Mouse (Mus musculus): Measurements from ENCODE around the gene Nhej1. TPM values are rescaled to one million over a fixed set of nuclear protein-coding genes. Genes with fewer than 3 reads are reported as not detected.

Nhej1 gene
- total RNA-seq, 1 experiment from 2014 or later = 8.5 TPM

DNA sequence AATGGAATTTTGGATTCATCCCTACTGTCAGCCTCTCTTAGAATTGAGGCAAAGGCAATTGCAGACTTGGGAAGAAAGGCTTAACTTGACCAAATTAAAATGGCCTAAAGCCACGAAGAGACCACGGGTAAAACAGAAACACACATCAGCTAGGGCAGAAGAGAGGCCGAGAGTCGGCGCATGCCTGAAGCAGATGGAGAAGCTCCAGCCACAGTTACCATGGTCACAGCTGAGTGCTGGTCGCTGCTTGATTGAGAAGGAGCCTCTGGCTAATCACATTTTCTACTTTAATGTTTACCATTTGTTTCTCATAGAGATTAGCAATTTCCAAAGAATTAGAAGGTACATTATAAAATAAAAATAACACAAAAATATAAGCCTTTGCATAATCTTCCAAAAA is 123.8 kb downstream of the Nhej1 start:
- no peak for ATAC-seq (ENCODE audit: extremely low read depth, insufficient number of reproducible peaks, low FRiP score, poor library complexity, severe bottlenecking)

DNA sequence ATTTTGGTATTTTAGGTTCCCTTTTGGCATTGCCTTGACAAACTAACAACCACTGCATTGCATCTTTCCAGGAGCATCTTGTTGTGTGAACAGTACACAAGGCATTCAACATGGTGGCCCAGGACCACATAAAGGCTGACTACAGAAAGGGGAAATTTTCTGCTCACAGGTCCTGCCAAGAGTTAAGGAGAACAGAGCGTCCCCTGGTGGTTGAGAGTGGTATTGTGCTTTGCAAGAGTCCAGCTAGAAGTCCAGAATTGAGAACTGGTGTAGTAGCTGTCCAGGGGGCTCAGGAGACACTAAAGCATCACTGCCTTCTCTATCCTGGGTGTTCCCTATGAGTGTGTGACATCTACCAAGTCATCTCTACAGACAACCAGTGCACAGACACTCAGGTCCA is 124.5 kb downstream of the Nhej1 start:
- no peak for ATAC-seq (ENCODE audit: extremely low read depth, insufficient number of reproducible peaks, low FRiP score, poor library complexity, severe bottlenecking)

DNA sequence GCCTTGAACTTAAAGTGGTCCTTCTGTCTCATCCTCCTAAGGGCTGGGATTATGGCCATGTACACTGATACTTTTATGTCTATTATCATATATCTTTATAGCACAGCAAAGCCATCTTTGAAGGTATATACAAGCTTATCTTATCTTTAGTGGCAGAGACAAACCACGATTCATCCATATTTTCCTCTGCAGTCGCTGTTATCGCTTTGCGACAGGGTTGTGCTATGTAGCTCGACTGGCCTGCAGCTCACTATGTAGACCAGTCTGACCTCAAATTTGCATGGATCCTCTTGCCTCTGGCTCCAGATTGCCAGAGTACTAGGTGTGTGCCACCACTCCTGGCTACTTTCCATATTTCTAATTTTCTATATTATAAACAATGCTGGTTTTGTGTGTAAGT is 125.8 kb downstream of the Nhej1 start:
- ATAC-seq (ENCODE audit: extremely low read depth, insufficient number of reproducible peaks, low FRiP score, poor library complexity, severe bottlenecking) = no peak

- ATAC-seq (ENCODE audit: extremely low read depth, insufficient number of reproducible peaks, low FRiP score, poor library complexity, severe bottlenecking) = no peak
These were observed 127.8 kb downstream of the Nhej1 start for GRCm38 (mm10) chr1:74997231-74997630.

GRCm38 (mm10) chr1:74977001-74977400 is 148.0 kb downstream of the Nhej1 start:
- no peak for ATAC-seq (ENCODE audit: extremely low read depth, insufficient number of reproducible peaks, low FRiP score, poor library complexity, severe bottlenecking)

DNA sequence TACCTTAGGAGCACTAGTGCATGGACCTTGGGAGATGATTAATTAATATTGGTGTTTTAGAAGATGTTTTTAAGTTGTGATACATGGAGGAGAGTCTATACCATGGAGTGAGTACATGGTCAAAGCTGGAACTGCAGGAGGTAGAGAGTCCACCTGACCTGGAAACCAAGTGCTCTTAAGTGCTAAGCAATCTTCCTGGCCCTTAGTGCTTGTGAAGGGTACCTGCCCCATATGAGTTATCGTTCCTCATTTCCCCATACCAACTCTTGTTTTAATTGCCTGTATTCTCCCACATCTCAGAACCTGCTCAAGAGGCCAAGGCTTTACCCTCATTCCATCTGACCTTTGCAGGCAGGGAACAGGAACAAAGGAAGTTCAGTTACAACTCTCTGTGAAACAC is 149.1 kb downstream of the Nhej1 start:
- ATAC-seq (ENCODE audit: extremely low read depth, insufficient number of reproducible peaks, low FRiP score, poor library complexity, severe bottlenecking) = no peak

- no peak for ATAC-seq (ENCODE audit: extremely low read depth, insufficient number of reproducible peaks, low FRiP score, poor library complexity, severe bottlenecking)
These were observed 151.4 kb downstream of the Nhej1 start for GRCm38 (mm10) chr1:74973590-74973989.

- no peak for ATAC-seq (ENCODE audit: extremely low read depth, insufficient number of reproducible peaks, low FRiP score, poor library complexity, severe bottlenecking)
These were observed 153.5 kb downstream of the Nhej1 start for GRCm38 (mm10) chr1:74971353-74972050.

DNA sequence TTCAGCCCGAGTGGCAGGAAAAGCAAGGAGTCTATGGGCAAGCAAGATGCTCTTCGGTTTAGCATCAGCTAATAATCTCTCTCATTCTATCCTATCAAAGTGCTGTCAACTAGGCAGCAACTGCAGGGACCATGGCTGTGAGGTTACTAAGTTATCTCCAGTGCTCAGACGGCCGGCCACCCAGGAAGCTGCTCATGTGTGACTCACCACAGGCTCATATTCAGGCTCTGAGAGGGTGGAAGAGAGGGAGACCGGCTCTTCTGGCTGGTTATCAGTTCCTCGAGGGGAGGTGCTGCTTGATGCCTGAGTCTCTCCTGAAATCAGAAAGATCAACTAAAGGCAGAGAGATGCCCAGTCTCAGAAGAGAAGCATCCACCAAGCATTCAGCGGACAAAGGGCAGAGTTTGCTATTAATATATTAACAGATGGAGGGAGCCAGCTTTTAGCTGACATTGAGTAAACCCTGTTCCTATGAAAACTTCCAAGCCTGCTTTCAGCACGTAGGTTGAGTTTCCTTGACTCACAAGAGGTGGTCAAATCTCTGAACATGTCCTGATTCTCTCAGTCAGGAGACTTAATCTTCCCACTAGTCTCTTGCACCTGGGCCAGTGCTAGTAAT is 156.9 kb downstream of the Nhej1 start:
- no peak for ATAC-seq (ENCODE audit: extremely low read depth, insufficient number of reproducible peaks, low FRiP score, poor library complexity, severe bottlenecking)

DNA sequence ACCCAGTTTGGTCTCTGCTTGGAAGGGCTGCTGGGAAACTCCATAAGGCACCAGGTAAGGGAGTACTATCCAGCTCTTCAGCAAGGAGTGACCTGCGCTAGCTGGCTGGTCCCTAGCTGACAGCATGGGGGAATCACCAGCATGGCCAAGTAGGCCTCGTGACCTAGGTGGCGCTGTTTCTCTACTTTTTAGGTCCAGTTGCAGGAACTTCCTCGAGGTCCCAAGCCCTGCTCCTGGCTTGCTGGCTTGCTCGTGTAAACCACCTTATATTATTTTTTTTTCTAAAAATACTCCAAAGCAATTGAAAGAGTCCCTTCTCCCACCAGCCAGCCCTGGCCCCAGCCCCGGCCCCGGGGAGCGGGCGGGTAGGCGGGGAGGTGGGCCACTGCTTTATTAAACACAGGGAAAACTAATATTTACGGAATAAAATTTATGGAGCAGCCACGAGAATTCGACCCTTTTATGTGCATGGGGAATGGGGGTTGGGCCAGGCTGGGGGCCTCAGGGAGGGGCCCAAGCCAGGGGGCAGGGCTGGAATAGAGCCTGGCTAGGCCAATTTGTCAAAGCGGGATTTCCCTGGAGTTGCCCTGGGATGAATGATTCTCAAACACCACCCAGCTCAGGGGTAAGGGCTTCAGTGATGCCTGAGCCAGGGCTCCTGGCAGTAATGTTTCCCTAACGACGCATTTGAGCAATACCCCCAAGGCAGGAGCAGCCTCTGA is 160.3 kb downstream of the Nhej1 start:
- no peak for ATAC-seq (ENCODE audit: extremely low read depth, insufficient number of reproducible peaks, low FRiP score, poor library complexity, severe bottlenecking)

GRCm38 (mm10) chr1:74962853-74963227 is 162.2 kb downstream of the Nhej1 start:
- no peak for ATAC-seq (ENCODE audit: extremely low read depth, insufficient number of reproducible peaks, low FRiP score, poor library complexity, severe bottlenecking)

DNA sequence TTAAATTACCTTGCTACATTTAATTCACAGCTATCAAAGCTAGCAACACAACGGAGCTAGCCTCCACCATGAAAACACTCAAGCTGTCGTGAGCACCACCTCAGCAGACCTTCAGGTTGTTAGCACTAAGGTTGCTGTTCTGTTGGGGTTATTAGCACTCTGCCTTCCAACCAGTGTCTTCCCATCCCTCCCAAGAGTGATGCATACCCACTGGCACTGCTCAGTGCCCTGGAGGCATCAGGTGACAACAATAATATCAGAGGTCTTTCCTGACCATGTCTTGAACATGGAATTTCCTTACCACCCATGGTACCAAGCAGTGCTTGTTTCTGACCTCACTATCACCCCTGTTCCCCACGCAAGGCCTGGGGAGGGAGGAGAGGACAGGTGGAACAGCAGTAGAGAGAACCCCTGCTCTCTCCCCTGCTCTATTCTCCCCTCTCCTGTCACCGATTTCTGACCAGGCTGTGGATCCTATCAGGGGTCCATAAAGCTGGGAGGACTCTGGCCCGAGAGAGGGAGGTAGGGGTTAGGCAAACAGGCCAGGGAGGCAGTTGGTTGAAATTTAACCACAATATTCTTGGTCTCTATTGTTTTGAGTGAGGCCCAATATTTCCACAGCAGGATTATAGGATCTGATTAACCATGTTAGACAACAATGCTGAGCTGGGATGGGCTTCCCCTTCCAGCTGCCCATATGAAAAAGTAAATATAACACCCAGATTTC is 162.7 kb downstream of the Nhej1 start:
- no peak for ATAC-seq (ENCODE audit: extremely low read depth, insufficient number of reproducible peaks, low FRiP score, poor library complexity, severe bottlenecking)

GRCm38 (mm10) chr1:74961722-74962121 is 163.3 kb downstream of the Nhej1 start:
- no peak for ATAC-seq (ENCODE audit: extremely low read depth, insufficient number of reproducible peaks, low FRiP score, poor library complexity, severe bottlenecking)

DNA sequence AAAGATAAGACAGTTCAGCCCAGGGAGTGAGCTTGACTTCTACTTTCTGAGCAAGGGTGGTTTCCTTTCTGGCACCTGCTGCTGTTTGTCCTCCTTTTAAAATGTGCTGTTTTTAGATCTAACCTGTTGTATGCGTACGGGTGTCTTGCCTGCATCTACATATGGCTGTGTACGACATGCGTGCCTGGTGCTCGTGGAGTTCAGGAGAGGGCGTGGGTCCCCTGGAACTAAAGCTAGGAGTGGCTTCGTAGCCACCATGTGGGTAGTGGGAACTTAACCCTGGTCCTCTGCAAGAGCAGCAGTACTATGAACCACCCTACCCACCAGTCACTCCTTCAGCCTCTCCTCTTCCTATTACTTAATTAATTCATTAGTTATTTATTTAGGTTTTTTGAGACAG is 164.9 kb downstream of the Nhej1 start:
- no peak for ATAC-seq (ENCODE audit: extremely low read depth, insufficient number of reproducible peaks, low FRiP score, poor library complexity, severe bottlenecking)

GRCm38 (mm10) chr1:74951556-74952210 is 173.3 kb downstream of the Nhej1 start, which contains the start of gene Ihh:
Ihh (minus strand) TSS chr1:74951672.
- ATAC-seq (ENCODE audit: extremely low read depth, insufficient number of reproducible peaks, low FRiP score, poor library complexity, severe bottlenecking) = no peak

DNA sequence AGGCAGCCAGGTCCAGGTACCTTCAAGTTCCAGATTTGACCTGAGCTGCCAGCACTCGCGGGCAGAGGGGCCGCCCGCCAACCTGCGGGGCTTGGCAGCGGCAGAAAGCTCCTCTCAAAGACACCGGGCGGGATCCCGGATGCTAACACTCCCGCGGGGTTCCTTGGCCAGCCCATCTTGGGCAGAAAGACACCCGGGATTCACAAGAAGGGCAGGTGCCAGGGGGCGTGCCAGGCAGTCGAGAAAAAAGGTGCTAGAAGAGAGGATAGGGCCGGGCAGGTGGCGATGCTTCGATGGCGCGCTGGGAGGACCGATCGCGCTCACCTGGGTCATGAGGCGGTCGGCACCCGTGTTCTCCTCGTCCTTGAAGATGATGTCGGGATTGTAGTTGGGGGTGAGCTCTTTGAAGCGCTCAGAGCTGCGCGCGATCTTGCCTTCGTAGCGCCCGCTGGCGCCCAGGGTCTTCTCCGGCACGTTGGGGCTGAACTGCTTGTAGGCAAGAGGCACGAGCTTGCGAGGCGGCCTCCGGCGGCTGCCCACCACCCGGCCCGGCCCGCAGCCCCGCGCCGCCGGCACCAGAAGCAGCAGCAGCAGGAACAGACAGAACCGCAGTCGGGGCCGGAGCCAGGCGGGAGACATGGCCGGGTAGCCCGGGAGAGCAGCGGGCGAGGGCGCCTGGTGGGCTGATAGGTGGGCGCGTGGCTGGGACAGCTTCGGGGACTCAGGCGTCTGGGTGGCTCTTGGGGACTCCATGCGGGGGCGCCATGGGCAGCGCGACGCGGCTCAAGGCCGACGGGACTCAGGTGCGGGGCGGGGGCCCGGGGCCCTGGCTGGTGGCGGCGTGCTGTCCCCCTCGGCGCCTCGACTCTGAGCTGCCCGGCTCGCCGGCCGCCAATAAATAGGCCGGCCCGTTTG is 174.2 kb downstream of the Nhej1 start:
- no peak for ATAC-seq (ENCODE audit: extremely low read depth, insufficient number of reproducible peaks, low FRiP score, poor library complexity, severe bottlenecking)

- no peak for ATAC-seq (ENCODE audit: extremely low read depth, insufficient number of reproducible peaks, low FRiP score, poor library complexity, severe bottlenecking)
These were observed 174.9 kb downstream of the Nhej1 start for GRCm38 (mm10) chr1:74950066-74950465.

- ATAC-seq (ENCODE audit: extremely low read depth, insufficient number of reproducible peaks, low FRiP score, poor library complexity, severe bottlenecking) = no peak
These were observed 175.3 kb downstream of the Nhej1 start for GRCm38 (mm10) chr1:74949666-74950050.
